Mouse (Mus musculus) neural tube, embryonic 12.5 days (tissue): ENCODE measurements at regions not wholly inside any gene's neighbourhood (a gene's known extent, or its start where the extent isn't known, plus 50 kb on each side); places are given as distances from the start of the nearest gene placed in this dataset.

Experiments used
- ATAC-seq: fragments of 200-750 bp; cut with Nextera tagmentation; 2 replicates; pipeline ENCODE4 v1.8.0; 2017; ENCODE audit warnings: low read depth, mild to moderate bottlenecking, moderate TSS enrichment, moderate library complexity; ENCODE audit not compliant: low FRiP score
- H3K27ac ChIP-seq: fragments of 300-500 bp; sonication (generic); 2 replicates; pipeline ENCODE4 v1.5.1; 2016
- H3K27me3 ChIP-seq: fragments of 300-500 bp; sonication (generic); replicated peaks from 2 replicates; pipeline ENCODE4 v1.6.1; 2016; ENCODE audit warnings: mild to moderate bottlenecking
- H3K36me3 ChIP-seq: fragments of 300-500 bp; sonication (generic); 2 replicates; pipeline ENCODE4 v1.6.1; 2016; ENCODE audit warnings: mild to moderate bottlenecking
- H3K4me1 ChIP-seq: fragments of 300-500 bp; sonication (generic); 2 replicates; pipeline ENCODE4 v1.6.1; 2016
- H3K4me2 ChIP-seq: fragments of 300-500 bp; sonication (generic); replicated peaks from 2 replicates; pipeline ENCODE4 v1.6.1; 2016; ENCODE audit warnings: mild to moderate bottlenecking
- H3K4me3 ChIP-seq: fragments of 300-500 bp; sonication (generic); 2 replicates; pipeline ENCODE4 v1.5.1; 2016
- H3K9ac ChIP-seq: fragments of 300-500 bp; sonication (generic); 2 replicates; pipeline ENCODE4 v1.6.1; 2016; ENCODE audit warnings: mild to moderate bottlenecking
- H3K9me3 ChIP-seq: fragments of 300-500 bp; sonication (generic); 2 replicates; pipeline ENCODE4 v1.6.1; 2016; ENCODE audit warnings: mild to moderate bottlenecking
- WGBS: fragments of 180-500 bp; shearing (Covaris S2); methylation state at CpG from one replicate; pipeline ENCODE4 v1.1.7; 2016; 5-methylcytosine and 5-hydroxymethylcytosine counted together

GRCm38 (mm10) chr11:19392190-19392589 lies 373.4 kb upstream of the Meis1 start:
- Histone ChIP-seq H3K9ac (no peak overlapping the region), H3K27me3 (no peaks in the 10 kb centered on the region), H3K4me2 (no peak overlapping the region), H3K36me3 (no peaks in the 10 kb centered on the region), H3K4me1 (no peaks in the 10 kb centered on the region; the same call in 1 of the 2 replicates), H3K4me3 (no peak overlapping the region), H3K27ac (no peak overlapping the region), H3K9me3 (no peaks in the 10 kb centered on the region)
- WGBS = 72% methylated on average over 1 of the region's 1 CpGs
- no peak for ATAC-seq

DNA sequence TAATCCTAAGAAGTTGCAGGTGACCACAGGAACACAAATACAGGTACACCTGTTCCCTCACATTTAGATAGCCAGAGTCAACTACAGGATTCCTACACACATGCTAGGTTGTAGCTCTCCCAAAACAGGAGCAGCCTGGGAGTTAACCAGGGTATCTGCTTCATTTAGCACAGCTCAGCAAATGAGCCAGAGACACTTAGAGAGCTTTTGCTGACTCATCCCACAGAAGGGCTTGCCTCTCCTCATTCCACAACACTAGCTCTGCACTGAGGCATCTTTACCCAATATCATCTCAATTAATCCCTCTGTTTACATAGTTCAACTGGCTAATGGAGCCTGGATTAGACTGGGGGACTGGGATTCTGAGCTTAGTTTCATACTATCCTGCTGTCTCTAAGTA lies 375.6 kb upstream of the Meis1 start:
- H3K9me3 ChIP-seq = no peaks in the 10 kb centered on the region
- H3K4me3 ChIP-seq = no peak overlapping the region
- H3K27ac ChIP-seq = no peak overlapping the region
- H3K36me3 ChIP-seq = no peaks in the 10 kb centered on the region
- no peak overlapping the region for H3K4me2 ChIP-seq
- H3K27me3 ChIP-seq = no peaks in the 10 kb centered on the region
- no peak overlapping the region for H3K9ac ChIP-seq
- no peaks in the 10 kb centered on the region; the same call in 1 of the 2 replicates for H3K4me1 ChIP-seq
- ATAC-seq = no peak

DNA sequence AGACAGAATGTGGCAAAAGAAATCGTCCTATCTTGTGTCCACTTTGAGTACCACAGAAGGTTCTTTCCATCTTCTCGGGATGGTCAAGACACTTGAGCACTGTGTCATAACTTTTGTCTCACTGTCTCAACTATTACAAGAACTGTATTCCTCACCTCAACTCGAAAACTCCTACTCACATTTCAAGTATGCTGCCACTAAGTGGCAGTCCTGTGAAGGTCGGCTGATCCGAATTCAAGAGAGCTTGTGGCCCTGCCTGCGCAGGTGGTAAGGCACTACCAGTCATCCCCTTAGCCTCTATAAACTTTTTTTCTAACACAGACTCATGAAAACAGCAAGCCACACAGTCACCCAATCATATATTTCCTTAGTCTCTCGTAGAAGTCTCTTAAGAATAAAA lies 381.6 kb upstream of the Meis1 start:
- Histone ChIP-seq H3K27ac (no peak overlapping the region), H3K36me3 (no peaks in the 10 kb centered on the region), H3K4me1 (no peaks in the 10 kb centered on the region; the same call in 1 of the 2 replicates), H3K27me3 (no peaks in the 10 kb centered on the region), H3K9ac (no peak overlapping the region), H3K9me3 (no peaks in the 10 kb centered on the region), H3K4me2 (no peak overlapping the region), H3K4me3 (no peak overlapping the region)
- WGBS = 83% methylated on average over 7 of the region's 7 CpGs
- ATAC-seq = no peak

DNA sequence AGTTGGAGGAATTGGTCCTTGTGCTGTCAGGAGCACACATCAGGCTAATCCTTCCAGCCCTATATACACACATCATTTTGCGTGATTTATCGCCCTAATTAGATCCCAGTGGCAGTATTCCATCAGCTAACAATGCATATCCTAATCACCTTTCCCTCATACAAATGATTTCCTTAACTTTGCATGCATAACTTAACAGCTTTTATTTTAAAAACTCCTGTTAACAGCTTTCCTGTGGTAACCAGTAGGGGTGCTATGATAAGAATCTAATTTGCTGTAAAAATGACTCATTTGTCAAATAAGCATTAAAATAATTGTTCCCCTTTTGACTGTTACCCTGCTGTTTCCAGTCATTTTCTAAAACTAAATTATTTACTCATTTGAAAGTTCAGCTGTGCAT lies 401.4 kb upstream of the Meis1 start:
- no peaks in the 10 kb centered on the region for H3K27me3 ChIP-seq
- H3K4me1 ChIP-seq = peaks cover 6% of the 10 kb centered on the region
- no peak for ATAC-seq
- no peak overlapping the region for H3K9ac ChIP-seq
- no peaks in the 10 kb centered on the region for H3K36me3 ChIP-seq
- H3K4me2 ChIP-seq = no peak overlapping the region
- 89% methylated on average over 2 of the region's 2 CpGs for WGBS
- H3K9me3 ChIP-seq = no peaks in the 10 kb centered on the region
- no peak overlapping the region for H3K27ac ChIP-seq
- H3K4me3 ChIP-seq = no peak overlapping the region

- Histone ChIP-seq H3K27me3 (no peaks in the 10 kb centered on the region), H3K4me3 (no peak overlapping the region), H3K9ac (no peak overlapping the region), H3K4me1 (peaks cover 6% of the 10 kb centered on the region), H3K36me3 (no peaks in the 10 kb centered on the region), H3K27ac (no peak overlapping the region), H3K4me2 (0 out of 2 replicates have a peak overlapping the region, but pooled peaks have one; percentile 10), H3K9me3 (no peaks in the 10 kb centered on the region)
- ATAC-seq = no peak
These were observed 404.5 kb upstream of the Meis1 start for GRCm38 (mm10) chr11:19423268-19423667.

GRCm38 (mm10) chr11:19423841-19424815 lies 405.3 kb upstream of the Meis1 start:
- 31% methylated on average over 20 of the region's 20 CpGs for WGBS
- no peak for ATAC-seq
- H3K27me3 ChIP-seq = no peaks in the 10 kb centered on the region
- H3K9ac ChIP-seq = no peak overlapping the region
- H3K4me2 ChIP-seq = peak overlapping the region; percentile 10; the same call in 1 of the 2 replicates
- no peaks in the 10 kb centered on the region for H3K36me3 ChIP-seq
- no peak overlapping the region for H3K27ac ChIP-seq
- no peak overlapping the region for H3K4me3 ChIP-seq
- H3K4me1 ChIP-seq = peaks cover 6% of the 10 kb centered on the region
- no peaks in the 10 kb centered on the region for H3K9me3 ChIP-seq

DNA sequence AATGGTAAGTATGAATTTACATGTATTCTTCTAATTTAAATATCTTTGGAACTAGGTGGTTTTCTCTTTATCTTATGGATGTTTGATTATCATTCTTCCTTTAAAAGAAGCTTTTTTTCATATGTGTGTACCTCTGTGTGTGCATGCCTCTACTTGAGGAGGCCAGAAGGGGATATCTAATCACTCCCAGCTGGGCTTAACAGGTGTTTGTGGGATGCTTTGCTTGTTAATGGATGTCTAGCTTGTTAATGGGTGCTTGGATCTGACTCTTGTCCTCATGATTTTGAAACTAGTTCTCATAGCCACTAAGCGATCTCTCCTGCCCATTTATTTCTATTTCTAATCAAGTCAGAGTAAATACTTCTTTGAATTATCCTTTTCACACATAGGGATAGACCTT lies 408.8 kb upstream of the Meis1 start:
- 94% methylated on average over 1 of the region's 1 CpGs for WGBS
- H3K36me3 ChIP-seq = no peaks in the 10 kb centered on the region
- H3K9me3 ChIP-seq = no peaks in the 10 kb centered on the region
- H3K27ac ChIP-seq = no peak overlapping the region
- H3K9ac ChIP-seq = no peak overlapping the region
- ATAC-seq = no peak
- no peak overlapping the region for H3K4me3 ChIP-seq
- H3K27me3 ChIP-seq = no peaks in the 10 kb centered on the region
- H3K4me1 ChIP-seq = peaks cover 6% of the 10 kb centered on the region
- no peak overlapping the region for H3K4me2 ChIP-seq

DNA sequence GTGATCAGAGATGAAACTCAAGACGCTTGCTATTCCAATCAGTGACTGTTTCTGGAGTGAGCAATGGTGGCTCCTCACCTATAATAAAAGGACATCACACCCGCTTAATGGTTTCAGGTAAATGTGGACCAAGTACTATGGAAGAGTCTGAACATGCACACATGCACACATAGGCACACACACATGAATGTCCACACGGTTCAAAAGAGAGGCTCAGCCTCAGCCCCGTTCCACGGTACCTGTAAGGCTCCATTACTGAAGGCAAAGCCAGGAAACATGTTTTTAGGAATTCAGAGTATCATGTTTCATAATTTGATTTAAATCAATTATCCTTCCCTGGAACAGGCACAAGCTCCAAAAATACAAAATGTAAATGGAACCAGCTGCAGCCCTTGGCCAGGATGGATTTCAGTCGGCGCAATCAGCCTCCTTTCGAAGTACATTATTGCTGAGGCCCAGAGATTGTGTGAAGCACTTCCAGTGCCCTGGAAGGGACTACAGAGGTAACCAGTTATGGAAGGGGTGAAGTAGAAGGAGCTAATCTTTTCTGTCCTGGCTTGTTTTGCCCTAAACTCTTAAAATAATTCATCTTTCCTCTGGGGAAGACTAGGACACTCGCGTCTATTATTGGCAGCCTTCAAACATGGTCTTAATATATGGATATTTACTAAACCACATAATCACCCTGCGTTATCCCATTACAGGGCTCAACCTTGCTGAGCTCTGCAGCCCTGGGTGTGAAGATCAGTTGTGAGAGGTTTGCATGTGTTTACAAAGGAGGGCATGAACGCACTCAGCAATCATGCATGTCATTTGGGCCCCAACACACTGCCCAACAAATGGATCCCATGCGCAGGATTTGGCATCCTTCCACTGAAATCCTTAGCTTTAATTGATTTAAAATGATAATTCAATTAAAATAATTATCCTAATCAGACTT lies 415.2 kb upstream of the Meis1 start:
- H3K27me3 ChIP-seq = no peaks in the 10 kb centered on the region
- H3K4me2 ChIP-seq = no peak overlapping the region
- H3K27ac ChIP-seq = no peak overlapping the region
- no peak overlapping the region for H3K4me3 ChIP-seq
- ATAC-seq = no peak
- H3K9me3 ChIP-seq = no peaks in the 10 kb centered on the region; the same call in 1 of the 2 replicates
- H3K9ac ChIP-seq = no peak overlapping the region
- no peaks in the 10 kb centered on the region for H3K36me3 ChIP-seq
- no peaks in the 10 kb centered on the region for H3K4me1 ChIP-seq
- 89% methylated on average over 13 of the region's 13 CpGs for WGBS

- Histone ChIP-seq H3K27me3 (no peaks in the 10 kb centered on the region), H3K4me1 (no peaks in the 10 kb centered on the region), H3K4me2 (no peak overlapping the region), H3K9ac (no peak overlapping the region), H3K27ac (no peak overlapping the region), H3K36me3 (no peaks in the 10 kb centered on the region), H3K9me3 (no peaks in the 10 kb centered on the region; the same call in 1 of the 2 replicates), H3K4me3 (no peak overlapping the region)
- ATAC-seq = no peak
- WGBS = 94% methylated on average over 5 of the region's 5 CpGs
These were observed 419.6 kb upstream of the Meis1 start for GRCm38 (mm10) chr11:19438385-19438784.

DNA sequence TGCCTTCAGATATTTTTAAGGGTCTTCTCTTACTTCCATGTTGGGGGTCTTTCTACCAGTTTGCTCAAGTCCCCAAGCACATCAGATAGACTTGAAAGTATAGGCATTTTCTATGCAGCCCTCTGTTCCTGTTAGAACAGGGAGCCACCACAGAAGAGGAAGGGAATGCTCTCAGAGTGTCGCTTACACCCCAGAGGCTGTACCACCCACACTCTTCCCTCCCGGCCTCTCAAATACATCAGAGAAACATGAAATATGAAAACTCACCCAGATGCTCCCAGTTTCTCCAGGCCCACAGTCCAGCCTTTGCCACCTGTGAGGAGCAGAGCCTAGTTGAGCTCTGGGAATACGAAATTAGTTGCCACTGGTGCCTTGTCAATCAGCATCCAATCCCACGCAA lies 423.2 kb upstream of the Meis1 start:
- no peaks in the 10 kb centered on the region for H3K27me3 ChIP-seq
- no peaks in the 10 kb centered on the region; the same call in 1 of the 2 replicates for H3K9me3 ChIP-seq
- WGBS = 84% methylated on average over 4 of the region's 4 CpGs
- no peak for ATAC-seq
- no peaks in the 10 kb centered on the region for H3K36me3 ChIP-seq
- H3K27ac ChIP-seq = no peak overlapping the region
- H3K4me2 ChIP-seq = no peak overlapping the region
- H3K4me1 ChIP-seq = no peaks in the 10 kb centered on the region
- H3K4me3 ChIP-seq = no peak overlapping the region
- no peak overlapping the region for H3K9ac ChIP-seq

GRCm38 (mm10) chr11:19455391-19456290 lies 436.9 kb upstream of the Meis1 start:
- Histone ChIP-seq H3K4me3 (no peak overlapping the region), H3K9me3 (no peaks in the 10 kb centered on the region), H3K27ac (no peak overlapping the region), H3K4me2 (no peak overlapping the region), H3K27me3 (no peaks in the 10 kb centered on the region), H3K4me1 (no peaks in the 10 kb centered on the region), H3K9ac (no peak overlapping the region), H3K36me3 (no peaks in the 10 kb centered on the region)
- ATAC-seq = no peak
- 90% methylated on average over 12 of the region's 12 CpGs for WGBS
